Mouse (Mus musculus) intestine, embryonic 14.5 days (tissue): ENCODE results near the gene Dscam. TPM values are rescaled to one million over a fixed set of nuclear protein-coding genes. Genes with fewer than 3 reads are reported as not detected.

ENCODE experiments used
- ATAC-seq: fragments of 200-750 bp; cut with Nextera tagmentation; replicated peaks from 2 replicates; pipeline ENCODE4 v1.8.0; 2017; ENCODE audit warnings: low read depth, moderate number of reproducible peaks, moderate TSS enrichment, moderate library complexity; ENCODE audit not compliant: low FRiP score, low TSS enrichment
- DNase-seq: peaks from one replicate; pipeline ENCODE4 v3.0.0-alpha.2; 2018; ENCODE audit warnings: low spot score
- H3K27ac ChIP-seq: fragments of 300-500 bp; sonication (generic); 2 replicates; pipeline ENCODE4 v1.5.1; 2014; ENCODE audit warnings: low read depth, mild to moderate bottlenecking, control low read depth
- H3K27me3 ChIP-seq: fragments of 300-500 bp; sonication (generic); replicated peaks from 2 replicates; pipeline ENCODE4 v1.6.1; 2014; ENCODE audit warnings: low read length, control low read depth; ENCODE audit not compliant: control insufficient read depth, insufficient read depth
- H3K36me3 ChIP-seq: fragments of 300-500 bp; sonication (generic); 2 replicates; pipeline ENCODE4 v1.6.1; 2014; ENCODE audit warnings: low read length, control low read depth; ENCODE audit not compliant: control insufficient read depth, insufficient read depth
- H3K4me1 ChIP-seq: fragments of 300-500 bp; sonication (generic); replicated peaks from 2 replicates; pipeline ENCODE4 v1.6.1; 2014; ENCODE audit warnings: low read length, control low read depth, mixed read lengths; ENCODE audit not compliant: control insufficient read depth, insufficient read depth
- H3K4me2 ChIP-seq: fragments of 300-500 bp; sonication (generic); 2 replicates; pipeline ENCODE4 v1.6.1; 2014; ENCODE audit warnings: low read length
- H3K4me3 ChIP-seq: fragments of 300-500 bp; sonication (generic); 2 replicates; pipeline ENCODE4 v1.5.1; 2014; ENCODE audit warnings: low read depth, low read length, control low read depth, mixed read lengths
- H3K9ac ChIP-seq: fragments of 300-500 bp; sonication (generic); 2 replicates; pipeline ENCODE4 v1.6.1; 2014; ENCODE audit warnings: mild to moderate bottlenecking, low read length
- H3K9me3 ChIP-seq: fragments of 300-500 bp; sonication (generic); 2 replicates; pipeline ENCODE4 v1.6.1; 2016; ENCODE audit warnings: low read length, control low read depth; ENCODE audit not compliant: control insufficient read depth
- WGBS: fragments of 180-500 bp; shearing (Covaris S2); extraction: QIAGEN DNeasy Blood & Tissue Kit; methylation state at CpG from one replicate; pipeline ENCODE4 v1.1.7; 2014; 5-methylcytosine and 5-hydroxymethylcytosine counted together
- polyA plus RNA-seq: library from polyadenylated mRNA; unstranded; fragments of >200 nt; fragmentation: Nextera tagmentation; extraction: Ambion mirVana; gene quantifications from 2 replicates; pipeline ENCODE4 v1.2.1, GENCODE M21; 2014

The Dscam gene
- polyA plus RNA-seq, 1 experiment from 2014 or later, result 0.37 TPM

DNA sequence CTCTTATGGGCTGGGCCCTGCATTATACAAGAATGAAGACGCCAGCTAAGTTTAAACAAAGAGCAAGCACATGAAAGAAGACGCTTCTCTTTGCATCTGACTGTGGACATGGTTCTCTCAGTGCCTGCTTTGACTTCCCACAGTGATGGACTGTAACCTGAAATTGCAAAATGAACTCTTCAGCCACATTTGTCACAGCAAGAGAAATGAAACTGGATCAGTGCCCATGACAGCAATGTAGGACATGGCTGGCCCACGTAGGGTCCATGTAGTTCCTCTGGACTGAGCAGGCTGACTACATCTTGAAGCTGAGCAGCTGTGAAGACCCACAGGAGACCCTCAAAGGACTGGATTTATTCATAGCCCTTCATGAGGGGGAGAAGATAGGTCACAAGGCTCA lies 108.3 kb downstream of the Dscam start:
- Histone ChIP-seq H3K9me3 (no peaks in the 10 kb centered on the region), H3K27ac (no peak overlapping the region), H3K27me3 (no peaks in the 10 kb centered on the region), H3K4me2 (no peak overlapping the region), H3K9ac (no peak overlapping the region), H3K36me3 (no peaks in the 10 kb centered on the region), H3K4me1 (no peaks in the 10 kb centered on the region), H3K4me3 (no peak overlapping the region)
- WGBS, result 73% methylated on average over 3 of the region's 3 CpGs
- DNase-seq (no peak), ATAC-seq (no peak)

DNA sequence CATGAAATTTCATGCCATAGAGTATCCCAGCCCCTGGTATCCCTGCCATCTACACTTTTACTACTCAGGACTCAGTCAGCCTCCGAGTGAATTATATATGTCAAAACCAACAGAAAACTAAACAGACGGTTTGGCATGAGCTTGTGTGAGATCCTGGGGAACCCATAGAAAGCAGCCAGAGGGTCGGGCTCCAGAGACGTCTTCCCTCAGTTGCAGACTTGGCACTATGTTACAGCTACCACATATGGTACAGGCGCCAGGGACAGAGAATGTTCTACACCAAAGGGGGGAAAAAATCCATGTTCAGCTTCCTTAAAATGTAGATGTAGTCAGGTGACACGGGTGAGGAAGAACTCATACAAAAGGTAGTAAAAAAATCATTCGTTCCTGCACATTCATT lies 109.2 kb downstream of the Dscam start:
- Histone ChIP-seq H3K4me3 (no peak overlapping the region), H3K9me3 (no peaks in the 10 kb centered on the region), H3K4me1 (no peaks in the 10 kb centered on the region), H3K9ac (no peak overlapping the region), H3K27me3 (no peaks in the 10 kb centered on the region), H3K36me3 (no peaks in the 10 kb centered on the region), H3K27ac (no peak overlapping the region), H3K4me2 (no peak overlapping the region)
- 82% methylated on average over 7 of the region's 7 CpGs for WGBS
- no peak for DNase-seq
- no peak for ATAC-seq

DNA sequence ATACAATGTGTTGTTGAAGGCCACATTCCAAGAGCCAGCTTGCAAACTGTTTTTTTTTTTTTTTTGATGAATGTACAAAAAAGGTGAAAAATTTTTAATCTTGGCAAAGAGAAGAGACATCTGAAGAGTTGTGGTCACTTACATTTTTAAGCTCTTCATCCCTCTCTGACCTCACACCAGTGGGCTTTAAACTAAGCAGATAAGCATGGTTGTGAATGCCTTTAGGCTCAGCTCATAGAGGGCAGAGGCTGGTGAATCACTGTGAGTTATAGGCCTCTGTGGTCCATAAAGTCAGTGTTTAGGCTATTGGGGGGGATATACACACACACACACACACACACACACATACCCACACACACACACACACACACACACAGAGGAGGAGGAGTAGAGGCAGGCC lies 109.8 kb downstream of the Dscam start:
- ATAC-seq, result no peak

DNA sequence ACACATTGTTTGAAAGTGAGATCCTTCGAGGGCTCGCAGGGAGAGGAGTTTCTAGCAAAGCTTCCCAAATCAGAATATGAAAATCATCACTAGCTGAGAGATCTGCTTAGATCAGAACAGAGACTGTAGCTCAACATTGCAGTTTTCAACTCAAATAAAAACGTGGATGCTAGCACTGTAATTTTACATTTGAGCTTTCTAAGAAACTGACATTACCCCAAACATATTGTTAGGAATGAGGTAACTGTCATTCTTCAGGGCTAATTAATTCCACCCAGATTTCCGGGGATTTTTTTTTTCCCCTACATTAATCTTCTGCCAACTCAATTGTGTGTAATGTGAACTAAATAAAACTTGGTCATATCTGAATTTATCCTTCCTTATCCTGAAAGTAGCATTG lies 110.3 kb downstream of the Dscam start:
- no peaks in the 10 kb centered on the region for H3K27me3 ChIP-seq
- no peaks in the 10 kb centered on the region for H3K4me1 ChIP-seq
- no peak overlapping the region for H3K4me3 ChIP-seq
- no peak for ATAC-seq
- no peak for DNase-seq
- H3K9ac ChIP-seq, result no peak overlapping the region
- H3K9me3 ChIP-seq, result no peaks in the 10 kb centered on the region
- H3K4me2 ChIP-seq, result no peak overlapping the region
- no peak overlapping the region for H3K27ac ChIP-seq
- H3K36me3 ChIP-seq, result no peaks in the 10 kb centered on the region
- WGBS, result 77% methylated on average over 4 of the region's 4 CpGs

More for the DNA sequence above, 109.8 kb downstream of the Dscam start:
- DNase-seq, result no peak
- Histone ChIP-seq H3K4me1 (no peaks in the 10 kb centered on the region), H3K4me3 (no peak overlapping the region), H3K27me3 (no peaks in the 10 kb centered on the region), H3K9ac (no peak overlapping the region), H3K4me2 (no peak overlapping the region), H3K27ac (no peak overlapping the region), H3K9me3 (no peaks in the 10 kb centered on the region), H3K36me3 (no peaks in the 10 kb centered on the region)

DNA sequence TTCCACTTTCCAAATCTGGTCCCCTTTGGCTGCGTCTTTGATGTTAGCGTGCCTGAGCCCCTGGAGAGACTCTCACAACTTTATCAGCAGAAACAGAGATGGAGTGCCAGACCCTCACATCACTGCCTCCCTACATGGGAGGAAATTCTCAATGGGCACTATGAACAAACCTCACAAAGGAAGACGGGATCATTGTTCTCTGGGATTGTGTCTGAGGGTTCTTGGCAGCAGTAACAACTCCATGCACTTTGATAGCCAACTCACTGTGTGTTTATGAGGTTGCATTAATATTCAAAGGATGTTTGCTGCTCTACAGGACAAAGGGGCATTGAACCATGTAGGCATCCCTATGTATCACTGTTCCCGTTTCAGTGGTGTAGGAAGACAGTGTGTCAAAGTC lies 135.3 kb downstream of the Dscam start:
- Histone ChIP-seq H3K4me1 (no peaks in the 10 kb centered on the region), H3K27ac (no peak overlapping the region), H3K9ac (no peak overlapping the region), H3K4me3 (no peak overlapping the region), H3K27me3 (no peaks in the 10 kb centered on the region), H3K4me2 (no peak overlapping the region), H3K36me3 (no peaks in the 10 kb centered on the region), H3K9me3 (no peaks in the 10 kb centered on the region)
- 87% methylated on average over 4 of the region's 4 CpGs for WGBS
- no peak for DNase-seq
- no peak for ATAC-seq

DNA sequence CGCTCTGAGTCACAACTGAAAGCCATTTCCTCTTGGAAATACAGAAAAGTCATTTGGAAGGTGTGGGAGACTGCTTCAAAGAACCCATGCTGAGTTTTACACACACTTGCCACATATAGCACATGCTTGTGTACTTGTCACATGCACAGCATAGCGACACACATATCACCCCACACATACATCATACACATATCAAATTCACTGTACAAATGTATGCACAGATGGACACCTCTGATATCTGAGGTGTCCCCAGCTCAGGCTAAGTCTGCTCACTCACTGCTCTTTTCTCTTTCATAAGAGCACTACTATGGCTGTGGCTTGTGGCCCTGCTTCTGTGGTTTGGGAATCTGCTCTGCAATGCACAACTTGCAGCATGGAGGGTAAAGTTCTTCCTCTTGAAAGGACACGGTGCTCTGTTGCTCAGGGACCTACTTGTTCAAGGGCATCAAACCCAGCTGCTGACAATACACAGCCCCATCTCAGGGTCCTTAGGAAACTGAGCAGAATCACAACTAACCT lies 137.0 kb downstream of the Dscam start:
- Histone ChIP-seq H3K4me1 (no peaks in the 10 kb centered on the region), H3K36me3 (no peaks in the 10 kb centered on the region), H3K27ac (no peak overlapping the region), H3K9me3 (no peaks in the 10 kb centered on the region), H3K4me2 (no peak overlapping the region), H3K27me3 (no peaks in the 10 kb centered on the region), H3K4me3 (no peak overlapping the region), H3K9ac (no peak overlapping the region)
- ATAC-seq, result no peak
- 74% methylated on average over 3 of the region's 3 CpGs for WGBS
- no peak for DNase-seq

DNA sequence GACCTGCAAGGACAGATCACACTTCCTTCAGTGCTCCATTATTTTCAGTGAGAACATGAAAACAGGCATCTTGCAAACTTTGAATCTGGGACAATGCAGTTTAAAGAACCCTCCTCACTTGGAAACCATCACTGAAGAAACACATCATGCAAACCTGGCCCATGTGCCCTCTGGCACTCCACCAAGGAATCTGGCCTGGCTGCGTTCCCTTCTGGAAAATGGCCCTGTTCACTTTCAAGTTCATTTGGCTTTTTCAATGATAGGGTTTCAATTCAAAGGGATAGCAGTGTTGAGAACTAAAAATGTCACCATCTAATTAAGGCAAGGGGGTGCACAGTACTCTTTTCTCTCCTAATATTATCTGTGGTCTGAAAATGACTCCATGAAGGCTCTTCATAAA lies 142.9 kb downstream of the Dscam start:
- Histone ChIP-seq H3K9me3 (no peaks in the 10 kb centered on the region), H3K27me3 (no peaks in the 10 kb centered on the region), H3K4me1 (no peaks in the 10 kb centered on the region), H3K4me3 (no peak overlapping the region), H3K27ac (no peak overlapping the region), H3K36me3 (no peaks in the 10 kb centered on the region), H3K9ac (no peak overlapping the region), H3K4me2 (no peak overlapping the region)
- ATAC-seq (no peak), DNase-seq (no peak)
- 53% methylated on average over 1 of the region's 1 CpGs for WGBS

DNA sequence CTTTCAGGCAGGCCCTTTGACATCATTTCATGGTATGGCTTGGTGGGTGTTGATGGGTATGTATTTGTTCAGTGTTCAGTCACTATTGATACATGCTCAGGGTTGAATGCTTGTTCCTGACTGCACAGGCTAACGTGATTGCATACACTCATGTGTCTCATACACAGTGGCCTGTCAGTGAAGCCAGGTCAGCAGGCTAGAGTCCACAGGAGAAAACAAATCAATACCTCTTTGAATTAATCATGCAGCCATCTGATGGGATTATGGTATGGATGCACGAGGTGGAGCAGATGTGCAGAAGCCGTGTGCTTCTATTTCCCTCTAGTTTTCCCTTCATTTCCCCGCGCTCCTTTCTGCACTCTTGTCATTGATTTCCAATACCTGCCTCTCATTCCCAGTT lies 143.7 kb downstream of the Dscam start:
- Histone ChIP-seq H3K4me2 (no peak overlapping the region), H3K4me3 (no peak overlapping the region), H3K4me1 (no peaks in the 10 kb centered on the region), H3K36me3 (no peaks in the 10 kb centered on the region), H3K9ac (no peak overlapping the region), H3K27ac (no peak overlapping the region), H3K9me3 (no peaks in the 10 kb centered on the region), H3K27me3 (no peaks in the 10 kb centered on the region)
- no peak for DNase-seq
- no peak for ATAC-seq
- 84% methylated on average over 5 of the region's 5 CpGs for whole genome bisulfite sequencing

DNA sequence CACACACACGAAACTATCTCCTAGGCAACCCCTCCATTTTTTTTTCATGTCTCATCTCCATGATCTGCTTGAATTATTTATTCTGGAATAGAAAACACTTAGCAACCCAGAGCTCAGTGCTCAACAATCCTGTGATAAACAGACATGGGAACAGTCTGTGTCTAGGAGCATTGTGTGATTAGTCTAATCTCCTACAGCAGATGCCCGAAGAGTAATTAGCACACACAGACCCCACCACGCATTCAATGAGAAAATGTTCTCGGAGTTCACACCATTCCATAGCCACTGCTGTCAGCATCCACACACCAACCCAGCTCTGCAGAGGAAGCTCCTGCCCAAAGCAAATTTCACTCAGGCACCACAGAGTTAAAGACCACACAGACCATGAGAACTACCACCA lies 146.1 kb downstream of the Dscam start:
- no peak for ATAC-seq
- Histone ChIP-seq H3K9ac (no peak overlapping the region), H3K4me2 (no peak overlapping the region), H3K27ac (no peak overlapping the region), H3K9me3 (no peaks in the 10 kb centered on the region), H3K4me1 (no peaks in the 10 kb centered on the region), H3K36me3 (no peaks in the 10 kb centered on the region), H3K4me3 (no peak overlapping the region), H3K27me3 (no peaks in the 10 kb centered on the region)
- DNase-seq, result no peak
- whole genome bisulfite sequencing, result 67% methylated on average over 4 of the region's 4 CpGs
